In genomic region chr6:17776041-17776440, GRCm38 (mm10) we compare ENCODE assay signal across 25 mouse cellular contexts.
DNase-seq lines count a peak whose midpoint lies in the region; ATAC-seq and TF ChIP-seq lines count a peak whose summit lies in the region.
"Had no signal": no experiment of that assay in that cellular context is flagged by ENCODE, and none has a peak within 500 bp of the region (broad histone marks: within the 10 kb centered on the region; RNA-seq: fewer than 3 reads in every experiment).

No protein-coding gene starts in this region.

- TF ChIP-seq RAD21 in CH12.LX (IDR thresholded peaks at IDR 0.05; ENCODE audit: low read depth, low read length), result no peak

- WGBS in heart, postnatal 0 days, result 43% methylated on average over 7 of the region's 7 CpGs
- 67% methylated on average over 7 of the region's 7 CpGs for WGBS in heart, embryonic 12.5 days

- peak overlapping the region; percentile 7; the same call in 1 of the 2 replicates for H3K27ac ChIP-seq in heart, postnatal 0 days (ENCODE audit: low read depth)
- H3K27ac ChIP-seq in heart, embryonic 12.5 days (ENCODE audit: poor library complexity, severe bottlenecking), result no peak overlapping the region
- H3K27ac ChIP-seq in CH12.LX (ENCODE audit: insufficient read depth, low read depth), result no peak overlapping the region
- H3K27ac ChIP-seq: embryonic facial prominence, embryonic 15.5 days; forebrain, embryonic 12.5 days; heart, embryonic 15.5 days; hindbrain, embryonic 15.5 days; lung, embryonic 15.5 days; midbrain, embryonic 13.5 days; stomach, postnatal 0 days had no signal

- no peak for TF ChIP-seq EP300 in heart, postnatal 0 days (IDR thresholded peaks at IDR 0.05; ENCODE audit: low read depth)
- TF ChIP-seq EP300 in CH12.LX (IDR thresholded peaks at IDR 0.05; ENCODE audit: low read length), result no peak

- H3K4me3 ChIP-seq in heart, postnatal 0 days (ENCODE audit: low read depth, low read length), result no peak overlapping the region
- no peak overlapping the region for H3K4me3 ChIP-seq in heart, embryonic 12.5 days
- no peak overlapping the region for H3K4me3 ChIP-seq in CH12.LX (replicated peaks in 1 of 3; ENCODE audit: low read depth in 2 of 3, low read length in 2 of 3, poor library complexity in 1 of 3)
- H3K4me3 ChIP-seq: embryonic facial prominence, embryonic 15.5 days; forebrain, embryonic 12.5 days; heart, embryonic 15.5 days; hindbrain, embryonic 15.5 days; lung, embryonic 15.5 days; midbrain, embryonic 13.5 days had no signal

- DNase-seq in heart, postnatal 0 days (ENCODE audit: low spot score), result no peak
- DNase-seq in spleen, postnatal 10 days (ENCODE audit: low spot score in 2 of 2), result peak; percentile 35 to 41
- DNase-seq in spleen, postnatal 4 days (ENCODE audit: low spot score in 2 of 2), result no peak
- DNase-seq in CH12.LX (ENCODE audit: extremely low read depth), result peak; percentile 58
- DNase-seq in adrenal gland, postnatal 4 days (ENCODE audit: low spot score in 2 of 2), result no peak
- DNase-seq: adrenal gland, adult 8-10 months; cerebellum, adult 8-10 months; cerebellum, postnatal 36 days; forebrain, postnatal 0 days; kidney, adult 11 months; kidney, postnatal 14 days; layer of hippocampus, adult 9-11 months; right cerebral cortex, postnatal 25 days; thymus, adult 18-20 months; thymus, postnatal 25 days had no signal

- in situ Hi-C loops in CH12.LX (cut with MboI; ENCODE audit: low pct_ligation_motif_present, low pct_unique_long_range_greater_than_20kb, low sequenced_read_pairs), result no loop called here

- peaks cover 16% of the 10 kb centered on the region for H3K4me1 ChIP-seq in heart, postnatal 0 days (ENCODE audit: control insufficient read depth, insufficient read depth)
- H3K4me1 ChIP-seq in heart, embryonic 12.5 days (replicated peaks), result peaks cover 15% of the 10 kb centered on the region
- peaks cover 19 to 65% of the 10 kb centered on the region in 2 experiments for H3K4me1 ChIP-seq in CH12.LX (ENCODE audit: control insufficient read depth in 1 of 2, insufficient read depth in 2 of 2)

- no peaks in the 10 kb centered on the region for H3K36me3 ChIP-seq in heart, postnatal 0 days (replicated peaks; ENCODE audit: control insufficient read depth, insufficient read depth, low read length)
- no peaks in the 10 kb centered on the region for H3K36me3 ChIP-seq in heart, embryonic 12.5 days
- peaks cover 0 to 13% of the 10 kb centered on the region in 2 experiments for H3K36me3 ChIP-seq in CH12.LX (replicated peaks in 1 of 2; ENCODE audit: control insufficient read depth in 1 of 2, insufficient read depth in 1 of 2, low read length in 1 of 2)
- H3K36me3 ChIP-seq: embryonic facial prominence, embryonic 15.5 days; forebrain, embryonic 12.5 days; heart, embryonic 15.5 days; hindbrain, embryonic 15.5 days; lung, embryonic 15.5 days had no signal

- no peak for TF ChIP-seq POLR2A in CH12.LX (IDR thresholded peaks at IDR 0.05; ENCODE audit: low read depth, low read length)

- no peaks in the 10 kb centered on the region for H3K9me3 ChIP-seq in heart, postnatal 0 days (replicated peaks; ENCODE audit: control insufficient read depth, low read length)
- H3K9me3 ChIP-seq in heart, embryonic 12.5 days (replicated peaks), result peaks cover 3% of the 10 kb centered on the region; the same call in 1 of the 2 replicates
- H3K9me3 ChIP-seq in CH12.LX (replicated peaks; ENCODE audit: low read length), result peaks cover 5% of the 10 kb centered on the region
- H3K9me3 ChIP-seq: embryonic facial prominence, embryonic 15.5 days; forebrain, embryonic 12.5 days; heart, embryonic 15.5 days; hindbrain, embryonic 15.5 days; lung, embryonic 15.5 days; midbrain, embryonic 13.5 days had no signal

- dilution Hi-C loops in CH12.LX (cut with MboI; ENCODE audit: extremely low pct_ligation_motif_present, extremely low pct_unique_long_range_greater_than_20kb, low sequenced_read_pairs), result no loop called here

- no peak for TF ChIP-seq CTCF in heart, postnatal 0 days (IDR thresholded peaks at IDR 0.05; ENCODE audit: low read depth)
- no peak for TF ChIP-seq CTCF in CH12.LX (conservative IDR thresholded peaks at IDR 0.05 in 1 of 2, IDR thresholded peaks at IDR 0.05 in 1 of 2; ENCODE audit: low read depth in 2 of 2, low read length in 2 of 2)

- H3K79me2 ChIP-seq in CH12.LX (replicated peaks; ENCODE audit: control insufficient read depth, extremely low read depth, insufficient read depth, poor library complexity, severe bottlenecking), result peaks cover 11% of the 10 kb centered on the region; the same call in 1 of the 2 replicates

- no peak overlapping the region for H3K9ac ChIP-seq in heart, postnatal 0 days (replicated peaks; ENCODE audit: low read depth, low read length)
- no peak overlapping the region for H3K9ac ChIP-seq in heart, embryonic 12.5 days
- no peak overlapping the region for H3K9ac ChIP-seq in CH12.LX (ENCODE audit: insufficient read depth, low read depth)
- H3K9ac ChIP-seq: embryonic facial prominence, embryonic 15.5 days; forebrain, embryonic 12.5 days; forebrain, postnatal 0 days; heart, embryonic 15.5 days; hindbrain, embryonic 15.5 days; lung, embryonic 15.5 days; midbrain, embryonic 13.5 days had no signal

- no peak for ATAC-seq in heart, postnatal 0 days (ENCODE audit: insufficient read depth, low read depth)
- ATAC-seq in heart, embryonic 12.5 days (ENCODE audit: insufficient number of reproducible peaks, low FRiP score), result no peak
- ATAC-seq in neutrophil, adult 5-6 weeks (ENCODE audit: extremely low read depth, insufficient number of reproducible peaks, low FRiP score, poor library complexity, severe bottlenecking), result peak; percentile 66; the same call in 1 of the 2 replicates
- ATAC-seq: forebrain, postnatal 0 days; inflammation-experienced regulatory T-cells, adult 6 months; midbrain, embryonic 13.5 days had no signal

- H3K27me3 ChIP-seq in heart, postnatal 0 days (ENCODE audit: control insufficient read depth, insufficient read depth, low read length), result no peaks in the 10 kb centered on the region
- H3K27me3 ChIP-seq in heart, embryonic 12.5 days (replicated peaks), result no peaks in the 10 kb centered on the region
- no peaks in the 10 kb centered on the region for H3K27me3 ChIP-seq in CH12.LX (replicated peaks)
- H3K27me3 ChIP-seq: embryonic facial prominence, embryonic 15.5 days; forebrain, embryonic 12.5 days; heart, embryonic 15.5 days; hindbrain, embryonic 15.5 days; lung, embryonic 15.5 days; midbrain, embryonic 13.5 days had no signal

- no peak overlapping the region for H3K4me2 ChIP-seq in heart, postnatal 0 days (ENCODE audit: low read depth, low read length)
- H3K4me2 ChIP-seq in heart, embryonic 12.5 days, result no peak overlapping the region
- peak overlapping the region; percentile 34 for H3K4me2 ChIP-seq in CH12.LX (ENCODE audit: insufficient read depth, low read depth, poor library complexity, severe bottlenecking)
- H3K4me2 ChIP-seq: embryonic facial prominence, embryonic 15.5 days; forebrain, embryonic 12.5 days; heart, embryonic 15.5 days; hindbrain, embryonic 15.5 days; lung, embryonic 15.5 days; midbrain, embryonic 13.5 days had no signal

TF ChIP-seq in CH12.LX, 34 proteins besides CTCF, POLR2A, EP300 and RAD21 (continues in another document):
- TF ChIP-seq JUND (conservative IDR thresholded peaks at IDR 0.05; ENCODE audit: low read depth, low read length) (no peak), ELF1 (IDR thresholded peaks at IDR 0.05; ENCODE audit: low read depth, low read length) (no peak), MAZ (IDR thresholded peaks at IDR 0.05; ENCODE audit: low read depth, low read length) (no peak), NRF1 (IDR thresholded peaks at IDR 0.05; ENCODE audit: low read depth, low read length) (no peak), ZMIZ1 (IDR thresholded peaks at IDR 0.05; ENCODE audit: low read depth, low read length) (no peak), CHD1 (IDR thresholded peaks at IDR 0.05; ENCODE audit: low read depth, low read length) (peak; percentile 88; the same call in 1 of the 2 replicates), SMC3 (IDR thresholded peaks at IDR 0.05; ENCODE audit: low read depth, low read length) (no peak), NELFE (IDR thresholded peaks at IDR 0.05; ENCODE audit: low read depth, low read length) (no peak), CHD2 (IDR thresholded peaks at IDR 0.05; ENCODE audit: low read length) (no peak), MYC (IDR thresholded peaks at IDR 0.05; ENCODE audit: low read depth, low read length) (no peak), MAFK (IDR thresholded peaks at IDR 0.05; ENCODE audit: insufficient replicate concordance, low read length) (no peak), RCOR1 (conservative IDR thresholded peaks at IDR 0.05; ENCODE audit: low read depth, low read length) (no peak), SIN3A (IDR thresholded peaks at IDR 0.05; ENCODE audit: low read length) (no peak), UBTF (IDR thresholded peaks at IDR 0.05; ENCODE audit: low read depth, low read length) (no peak), BHLHE40 (IDR thresholded peaks at IDR 0.05; ENCODE audit: low read depth, low read length) (0 out of 2 replicates have a peak, but pooled peaks have one; percentile 24), E2F4 (IDR thresholded peaks at IDR 0.05; ENCODE audit: insufficient replicate concordance, low read depth, low read length) (no peak), MAX (IDR thresholded peaks at IDR 0.05; ENCODE audit: low read length) (peak; percentile 28; the same call in 1 of the 2 replicates), GABPA (IDR thresholded peaks at IDR 0.05; ENCODE audit: insufficient replicate concordance, low read depth, low read length) (no peak), MXI1 (IDR thresholded peaks at IDR 0.05; ENCODE audit: low read depth, low read length) (no peak), ZC3H11A (IDR thresholded peaks at IDR 0.05; ENCODE audit: low read depth, low read length) (no peak), POLR2AphosphoS2 (IDR thresholded peaks at IDR 0.05; ENCODE audit: low read depth, low read length) (no peak), TBP (conservative IDR thresholded peaks at IDR 0.05; ENCODE audit: low read depth, low read length) (no peak), MEF2A (IDR thresholded peaks at IDR 0.05; ENCODE audit: borderline replicate concordance, low read depth, low read length) (0 out of 2 replicates have a peak, but pooled peaks have one; percentile 21), KAT2A (IDR thresholded peaks at IDR 0.05; ENCODE audit: insufficient replicate concordance, low read length) (no peak), JUN (IDR thresholded peaks at IDR 0.05; ENCODE audit: insufficient read depth, low read depth, low read length) (no peak), USF2 (conservative IDR thresholded peaks at IDR 0.05; ENCODE audit: low read depth, low read length) (no peak), ETS1 (conservative IDR thresholded peaks at IDR 0.05; ENCODE audit: low read depth, low read length) (no peak), USF1 (IDR thresholded peaks at IDR 0.05; ENCODE audit: low read depth, low read length) (no peak), ZNF384 (IDR thresholded peaks at IDR 0.05; ENCODE audit: low read depth, low read length) (no peak), HCFC1 (IDR thresholded peaks at IDR 0.05; ENCODE audit: low read depth, low read length) (no peak), TCF12 (IDR thresholded peaks at IDR 0.05; ENCODE audit: low read depth, low read length) (no peak)

Comparison
In these comparisons a context has a peak if more than half of its experiments do, and no peak if none do; other contexts are left out.
1. DNase-seq: peak in spleen, postnatal 10 days (2 of 2) and CH12.LX (single experiment); none in heart, postnatal 0 days (single experiment), spleen, postnatal 4 days (0 of 2) and adrenal gland, postnatal 4 days (0 of 2).